Mouse (Mus musculus) liver, adult 2 months (tissue): ENCODE data around the gene Apom. TPM values are rescaled to one million over a fixed set of nuclear protein-coding genes. Genes with fewer than 3 reads are reported as not detected.

Experiments
- DNase-seq: peaks from one replicate; pipeline ENCODE4 v3.0.0-alpha.2; 2011; ENCODE audit warnings: low read depth, low spot score; ENCODE audit errors: extremely low read depth
- H3K27ac ChIP-seq: fragments of 200-500 bp; replicated peaks from 2 replicates; pipeline ENCODE4 v1.5.1; 2012; ENCODE audit warnings: low read depth, mild to moderate bottlenecking, control low read depth, inconsistent platforms, low read length; ENCODE audit not compliant: insufficient read depth
- H3K27me3 ChIP-seq: fragments of 200-500 bp; 2 replicates; pipeline ENCODE4 v1.6.1; 2012; ENCODE audit warnings: mild to moderate bottlenecking, moderate library complexity, low read length, inconsistent platforms; ENCODE audit not compliant: control insufficient read depth, insufficient read depth
- H3K36me3 ChIP-seq: fragments of 200-500 bp; 2 replicates; pipeline ENCODE4 v1.6.1; 2012; ENCODE audit warnings: low read length, inconsistent platforms; ENCODE audit not compliant: control insufficient read depth, insufficient read depth
- H3K4me1 ChIP-seq: fragments of 200-500 bp; 2 replicates; pipeline ENCODE4 v1.6.1; 2011; ENCODE audit warnings: low read length; ENCODE audit not compliant: control insufficient read depth, insufficient read depth
- H3K4me3 ChIP-seq: fragments of 200-500 bp; 2 replicates; pipeline ENCODE4 v1.5.1; 2011; ENCODE audit warnings: low read depth, mild to moderate bottlenecking, control low read depth, low read length, moderate library complexity; ENCODE audit not compliant: insufficient read depth
- H3K79me2 ChIP-seq: fragments of 200-500 bp; 2 replicates; pipeline ENCODE4 v1.6.1; 2012; ENCODE audit warnings: inconsistent platforms, mild to moderate bottlenecking, low read length, moderate library complexity; ENCODE audit not compliant: control insufficient read depth, insufficient read depth
- H3K9ac ChIP-seq: fragments of 200-500 bp; 2 replicates; pipeline ENCODE4 v1.6.1; 2012; ENCODE audit warnings: low read depth, mild to moderate bottlenecking, control low read depth, inconsistent platforms, low read length
- CTCF ChIP-seq: fragments of 200-500 bp; IDR thresholded peaks from 2 replicates; pipeline ENCODE4 v1.5.1; 2011; ENCODE audit warnings: low read depth, low read length, control low read depth
- POLR2A ChIP-seq: fragments of 200-500 bp; IDR thresholded peaks from 2 replicates; pipeline ENCODE4 v1.6.1; 2011; ENCODE audit warnings: low read length, control low read depth; ENCODE audit not compliant: insufficient read depth; ENCODE audit errors: extremely low read depth
- WGBS: fragments of 180-500 bp; shearing (Covaris S2); methylation state at CpG from one replicate; pipeline ENCODE4 v1.1.7; 2018; 5-methylcytosine and 5-hydroxymethylcytosine counted together
- polyA plus RNA-seq: library from polyadenylated mRNA; depleted of rRNA; stranded (reverse); fragments of >200 nt; gene quantifications from 2 replicates; pipeline ENCODE4 v1.2.3, GENCODE M21; 2012
- total RNA-seq: library from RNA; depleted of rRNA; stranded (reverse); fragments of >200 nt; gene quantifications from 2 replicates; pipeline ENCODE4 v1.2.3, GENCODE M21; 2014

The Apom gene
- total and polyA plus RNA-seq, 2 experiments = 432 to 575 TPM

DNA sequence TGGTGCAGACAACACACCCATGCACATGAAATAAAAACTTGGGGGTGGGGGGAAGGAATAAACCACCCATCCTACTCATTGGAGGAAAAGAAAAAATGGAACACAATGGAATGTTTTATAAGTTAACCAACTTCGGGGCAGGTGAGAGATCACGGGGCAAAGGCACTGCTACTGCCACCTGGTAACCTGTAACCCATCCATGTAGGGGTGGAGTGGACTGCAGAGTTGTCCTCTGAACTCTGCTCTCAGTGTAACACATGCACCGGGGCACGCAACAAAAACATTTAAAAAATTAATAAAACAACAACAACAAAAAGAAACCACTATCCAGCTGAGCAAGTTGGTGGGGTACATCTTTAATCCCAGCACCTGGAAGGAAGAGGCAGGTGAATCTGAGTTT is 20.3 kb upstream of the Apom start:
- no peak overlapping the region for H3K9ac ChIP-seq
- TF ChIP-seq POLR2A (no peak), CTCF (no peak)
- peaks cover 77% of the 10 kb centered on the region for H3K36me3 ChIP-seq
- H3K27ac ChIP-seq = no peak overlapping the region
- no peaks in the 10 kb centered on the region; the same call in 1 of the 2 replicates for H3K79me2 ChIP-seq
- H3K27me3 ChIP-seq = no peaks in the 10 kb centered on the region
- no peak overlapping the region for H3K4me3 ChIP-seq
- no peaks in the 10 kb centered on the region; the same call in 1 of the 2 replicates for H3K4me1 ChIP-seq
- WGBS = 57% methylated on average over 4 of the region's 4 CpGs
- peak; percentile 40 for DNase-seq

DNA sequence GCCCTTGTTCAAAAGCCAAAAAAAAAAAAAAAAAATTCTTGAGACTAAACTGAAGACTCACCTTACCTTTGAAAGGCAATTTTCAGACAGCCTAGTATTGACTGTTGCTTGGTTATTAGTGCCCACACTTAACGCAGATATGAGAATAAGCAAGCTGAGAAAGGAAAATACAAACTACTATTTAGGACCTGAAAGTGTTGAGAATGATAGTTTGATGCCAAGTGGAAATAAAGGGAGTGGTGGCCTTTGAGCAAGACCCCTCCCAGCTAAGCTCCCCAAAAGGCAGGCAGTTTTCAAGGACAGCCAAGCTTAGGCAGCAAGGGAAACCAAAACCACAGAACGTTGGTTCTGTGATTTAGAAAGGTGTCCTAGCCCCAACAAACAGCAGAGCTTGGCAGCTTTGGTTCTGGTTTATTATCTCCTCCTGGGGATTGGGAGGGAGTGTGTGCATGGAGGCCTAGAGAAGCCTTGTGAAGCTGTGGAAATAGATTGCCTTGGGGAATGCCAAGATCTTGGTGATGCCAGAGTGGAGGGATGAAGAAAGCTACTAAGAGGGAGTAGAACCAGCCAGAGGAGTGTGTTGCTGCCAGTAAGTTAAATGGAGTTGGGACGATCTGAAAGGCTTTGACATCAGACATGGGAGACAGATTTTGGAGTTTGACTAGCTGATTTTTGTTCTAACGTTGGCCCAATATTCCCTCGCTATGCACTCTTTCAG is 16.2 kb upstream of the Apom start:
- TF ChIP-seq POLR2A (no peak), CTCF (no peak)
- H3K9ac ChIP-seq = no peak overlapping the region
- H3K4me1 ChIP-seq = no peaks in the 10 kb centered on the region; the same call in 1 of the 2 replicates
- no peaks in the 10 kb centered on the region for H3K27me3 ChIP-seq
- no peaks in the 10 kb centered on the region for H3K79me2 ChIP-seq
- WGBS = 63% methylated on average over 5 of the region's 5 CpGs
- peaks cover 75% of the 10 kb centered on the region for H3K36me3 ChIP-seq
- no peak overlapping the region for H3K4me3 ChIP-seq
- DNase-seq = no peak
- 0 out of 2 replicates have a peak overlapping the region, but pooled peaks have one; percentile 39 for H3K27ac ChIP-seq

GRCm38 (mm10) chr17:35147348-35147747 is 15.5 kb upstream of the Apom start:
- WGBS = 78% methylated on average over 3 of the region's 3 CpGs
- no peak overlapping the region for H3K27ac ChIP-seq

GRCm38 (mm10) chr17:35146139-35146538 is 14.3 kb upstream of the Apom start:
- WGBS = 93% methylated on average over 5 of the region's 5 CpGs
- Histone ChIP-seq H3K4me1 (no peaks in the 10 kb centered on the region; the same call in 1 of the 2 replicates), H3K4me3 (no peak overlapping the region), H3K9ac (no peak overlapping the region), H3K79me2 (no peaks in the 10 kb centered on the region), H3K27ac (no peak overlapping the region), H3K27me3 (no peaks in the 10 kb centered on the region), H3K36me3 (peaks cover 73% of the 10 kb centered on the region)
- DNase-seq = no peak
- TF ChIP-seq POLR2A = no peak
- no peak for TF ChIP-seq CTCF

More at GRCm38 (mm10) chr17:35147348-35147747, 15.5 kb upstream of the Apom start:
- no peaks in the 10 kb centered on the region for H3K27me3 ChIP-seq
- TF ChIP-seq CTCF = no peak
- no peak for TF ChIP-seq POLR2A
- no peak overlapping the region for H3K9ac ChIP-seq
- no peaks in the 10 kb centered on the region; the same call in 1 of the 2 replicates for H3K4me1 ChIP-seq
- H3K79me2 ChIP-seq = no peaks in the 10 kb centered on the region
- no peak for DNase-seq
- peaks cover 76% of the 10 kb centered on the region for H3K36me3 ChIP-seq
- no peak overlapping the region for H3K4me3 ChIP-seq

DNA sequence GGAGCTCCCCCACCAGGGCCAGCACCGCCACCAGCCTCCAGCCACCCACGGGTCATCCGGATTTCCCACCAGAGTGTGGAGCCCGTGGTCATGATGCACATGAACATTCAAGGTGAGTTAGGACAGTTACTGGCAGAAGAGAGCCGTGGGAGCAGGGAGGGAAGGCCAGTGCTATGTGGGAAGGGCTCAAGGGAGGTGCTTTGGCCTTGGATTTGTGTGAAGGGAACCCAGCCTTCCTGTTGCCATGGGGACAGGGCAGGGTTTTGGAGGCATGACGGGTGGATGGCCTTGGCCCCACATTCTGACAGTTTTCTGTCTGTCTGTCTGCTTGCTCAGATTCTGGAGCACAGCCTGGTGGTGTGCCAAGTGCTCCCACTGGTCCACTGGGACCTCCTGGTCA is 10.1 kb upstream of the Apom start:
- Histone ChIP-seq H3K79me2 (peaks cover 9% of the 10 kb centered on the region; the same call in 1 of the 2 replicates), H3K9ac (no peak overlapping the region), H3K27me3 (no peaks in the 10 kb centered on the region), H3K27ac (no peak overlapping the region), H3K4me3 (no peak overlapping the region), H3K4me1 (0 out of 2 replicates have a peak, but pooled peaks cover 1% of the 10 kb centered on the region), H3K36me3 (peaks cover 60% of the 10 kb centered on the region)
- DNase-seq = no peak
- 77% methylated on average over 6 of the region's 6 CpGs for WGBS
- TF ChIP-seq POLR2A (no peak), CTCF (no peak)

DNA sequence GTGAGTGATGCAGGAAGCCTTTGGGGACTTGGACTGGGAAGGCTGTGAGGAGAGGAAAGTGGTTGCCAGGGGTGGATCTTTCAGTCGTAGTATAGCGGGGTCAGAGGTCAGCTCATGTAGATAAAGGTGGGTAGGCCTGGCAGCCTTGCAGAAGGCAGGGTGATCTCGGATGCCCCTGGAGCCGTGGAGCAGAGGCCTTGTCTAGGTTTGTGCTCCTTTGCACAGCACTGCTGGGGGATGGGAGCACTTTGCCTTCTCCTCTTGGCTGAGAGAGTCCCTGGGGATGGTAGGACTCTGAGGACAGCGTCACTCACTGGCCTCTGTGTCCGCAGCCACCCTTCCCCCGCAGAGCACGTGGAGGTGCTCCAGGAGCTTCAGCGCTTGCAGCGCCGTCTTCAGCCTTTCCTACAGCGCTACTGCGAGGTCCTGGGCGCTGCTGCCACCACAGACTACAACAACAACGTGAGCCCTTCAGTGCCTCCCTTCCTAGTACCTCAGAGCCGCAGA is 8.7 kb upstream of the Apom start:
- no peak overlapping the region for H3K9ac ChIP-seq
- no peak overlapping the region for H3K4me3 ChIP-seq
- no peak overlapping the region for H3K27ac ChIP-seq
- peaks cover 5% of the 10 kb centered on the region for H3K4me1 ChIP-seq
- TF ChIP-seq POLR2A (no peak), CTCF (no peak)
- WGBS = 80% methylated on average over 16 of the region's 16 CpGs
- no peaks in the 10 kb centered on the region for H3K27me3 ChIP-seq
- peaks cover 17% of the 10 kb centered on the region; the same call in 1 of the 2 replicates for H3K79me2 ChIP-seq
- DNase-seq = no peak
- H3K36me3 ChIP-seq = peaks cover 49% of the 10 kb centered on the region
